Mouse (Mus musculus) natural killer cell, adult 2 months (primary cell): Measurements from ENCODE around the gene Psma2.
A peak's percentile ranks its signal among the peaks of the same experiment; 100 is the strongest.

ENCODE experiments used
- DNase-seq, 2 experiments: peaks; one replicate each; pipeline ENCODE4 v3.0.0; 2022; ENCODE audit warnings: low spot score in 2 of 2

Gene Psma2

DNA sequence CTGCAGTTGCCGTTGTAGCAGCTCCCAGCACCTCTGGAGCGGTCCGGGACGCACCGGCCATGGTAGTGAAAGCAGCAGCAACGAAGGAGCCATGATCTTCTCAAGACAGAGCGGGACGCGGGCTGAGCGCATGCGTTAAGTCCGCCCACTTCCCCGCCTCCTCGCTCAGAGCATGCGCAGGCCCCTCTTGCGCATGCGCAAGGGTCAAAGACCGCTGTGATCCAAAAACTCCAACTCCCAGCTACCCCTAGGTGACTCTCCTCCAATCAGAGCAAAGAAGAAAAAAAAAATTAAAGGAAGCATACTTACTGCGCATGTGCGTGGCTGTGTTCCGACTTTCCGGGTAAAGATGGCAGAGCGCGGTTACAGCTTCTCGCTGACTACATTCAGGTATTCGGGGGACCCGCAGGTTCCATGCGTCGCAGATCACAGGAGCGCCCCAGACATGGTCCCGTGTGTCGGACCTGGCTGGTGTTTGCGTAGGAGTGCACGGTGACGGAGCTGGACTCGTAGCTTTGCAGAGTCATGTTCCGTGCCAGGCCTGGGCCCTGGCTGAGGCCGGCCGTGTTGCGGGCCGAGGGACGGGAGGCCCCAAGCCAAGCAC lies at the start of gene Psma2, which contains the start of gene Mrpl32:
Gene Psma2, plus strand, starts transcription at position 315 of the 604 bp plus-strand sequence.
Gene Mrpl32, minus strand, starts transcription at position 240 of the 604 bp plus-strand sequence.
- peak; percentile 98 to 99 for DNase-seq

DNA sequence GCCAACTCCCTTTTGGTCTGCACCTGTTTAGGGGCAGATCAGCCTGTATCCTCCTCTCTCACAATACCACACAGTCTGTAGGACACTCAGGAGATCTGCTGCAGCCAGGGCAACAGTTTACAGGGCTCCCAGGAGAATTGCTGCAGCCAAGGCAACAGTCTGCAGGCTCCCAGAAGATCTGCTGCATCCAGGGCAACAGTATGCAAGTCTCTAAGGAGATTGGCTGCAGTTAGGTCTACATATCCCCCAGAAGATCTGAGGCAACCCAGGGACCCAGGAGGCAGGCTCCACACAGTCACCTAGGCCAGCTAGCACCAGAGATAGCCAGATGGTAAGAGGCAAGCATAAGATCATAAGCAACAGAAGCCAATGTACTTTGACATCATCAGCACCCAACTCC lies 38.9 kb upstream of the Psma2 start:
- no peak for DNase-seq

DNA sequence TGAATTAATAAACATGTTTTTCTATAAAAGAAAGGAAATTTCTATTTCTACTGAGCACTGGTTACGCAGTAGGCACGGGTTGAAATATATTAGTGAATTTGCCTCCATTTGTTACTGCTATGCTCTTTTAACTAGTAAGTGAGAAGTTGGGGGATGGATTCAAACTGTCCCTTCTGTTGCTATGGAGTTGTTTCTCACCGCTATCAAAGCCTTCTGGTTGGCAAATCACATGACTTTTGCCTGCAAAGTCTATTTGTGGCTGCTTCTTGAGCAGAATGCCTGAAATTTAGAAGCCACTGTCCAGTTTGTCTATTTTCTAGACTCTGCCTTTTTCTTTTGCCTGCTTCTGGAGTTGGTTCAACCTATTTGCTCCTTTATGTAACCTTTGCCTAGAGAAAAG lies 32.6 kb upstream of the Psma2 start:
- no peak for DNase-seq

DNA sequence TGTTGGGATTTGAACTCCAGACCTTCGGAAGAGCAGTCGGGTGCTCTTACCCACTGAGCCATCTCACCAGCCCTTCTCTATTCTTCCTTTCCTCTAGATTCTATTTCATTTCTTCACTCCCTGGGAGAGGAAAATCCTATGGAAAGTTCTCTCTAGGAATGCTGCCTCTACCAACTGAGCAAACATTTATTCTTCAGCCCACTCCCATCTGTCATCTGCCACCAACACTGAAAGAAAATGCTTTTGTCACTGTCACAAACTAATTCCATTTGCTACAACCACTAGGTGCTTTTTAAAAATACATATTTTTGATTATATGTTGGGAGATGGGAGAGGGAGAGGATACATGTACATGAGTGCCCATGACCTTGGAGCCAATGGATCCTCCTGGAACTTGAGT lies 10.3 kb upstream of the Psma2 start:
- DNase-seq = no peak

DNA sequence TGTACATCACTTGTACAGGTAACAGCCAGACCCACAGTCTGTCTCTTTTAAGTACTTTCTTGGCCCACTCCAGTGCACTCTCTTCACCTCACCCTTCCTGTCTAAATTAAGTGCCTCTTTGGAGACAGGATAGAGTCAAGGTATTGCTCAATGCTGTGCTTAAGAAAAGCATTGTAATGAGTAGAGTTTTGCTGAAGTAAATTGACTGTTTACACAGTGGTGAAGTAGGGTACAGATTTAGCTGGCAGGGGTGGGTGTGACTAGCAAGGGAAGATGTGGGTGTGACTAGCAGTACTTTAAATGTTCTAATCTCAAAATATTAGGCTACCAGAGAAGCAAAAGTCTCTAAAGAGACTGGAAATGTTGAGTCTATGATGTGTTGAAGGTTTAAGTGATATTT lies 5.4 kb upstream of the Psma2 start:
- no peak for DNase-seq

DNA sequence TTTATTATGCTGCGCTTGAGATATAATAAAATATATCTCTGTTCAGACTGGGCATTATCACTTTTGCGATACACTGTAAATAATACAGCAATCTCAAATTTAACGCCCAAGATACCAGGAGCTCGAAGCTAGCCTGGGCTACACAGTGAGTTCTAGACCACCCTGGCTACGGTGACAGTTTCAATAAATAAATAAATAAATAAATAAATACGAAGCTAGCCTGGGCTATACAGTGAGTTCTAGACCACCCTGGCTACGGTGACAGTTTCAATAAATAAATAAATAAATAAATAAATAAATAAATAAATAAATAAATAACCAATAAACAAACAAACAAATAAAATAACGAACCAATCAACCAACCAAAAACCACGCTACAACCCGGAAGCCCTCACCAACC lies 577 bp upstream of the Psma2 start:
- no peak for DNase-seq

DNA sequence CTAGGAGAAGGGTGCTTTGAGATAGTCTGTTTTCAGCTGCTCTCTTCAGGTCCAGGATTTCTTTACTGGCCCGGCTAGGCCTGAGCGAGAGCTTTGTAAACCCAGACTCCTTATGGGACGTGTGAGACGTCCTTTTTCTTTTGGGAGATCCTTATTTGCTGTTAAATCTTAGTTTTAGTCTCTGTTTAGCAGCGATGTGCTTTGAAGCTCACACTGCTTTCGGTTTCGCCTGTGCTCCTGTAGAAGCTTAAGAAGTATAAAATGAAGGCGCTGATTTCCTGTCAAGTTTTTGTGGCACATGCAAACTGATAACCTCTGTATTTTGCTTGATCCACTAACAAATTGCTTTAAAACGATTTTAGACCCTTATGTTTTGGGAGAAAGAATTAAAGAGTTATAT lies 513 bp downstream of the Psma2 start:
- DNase-seq = peak in 1 of 2 experiments; percentile 27

DNA sequence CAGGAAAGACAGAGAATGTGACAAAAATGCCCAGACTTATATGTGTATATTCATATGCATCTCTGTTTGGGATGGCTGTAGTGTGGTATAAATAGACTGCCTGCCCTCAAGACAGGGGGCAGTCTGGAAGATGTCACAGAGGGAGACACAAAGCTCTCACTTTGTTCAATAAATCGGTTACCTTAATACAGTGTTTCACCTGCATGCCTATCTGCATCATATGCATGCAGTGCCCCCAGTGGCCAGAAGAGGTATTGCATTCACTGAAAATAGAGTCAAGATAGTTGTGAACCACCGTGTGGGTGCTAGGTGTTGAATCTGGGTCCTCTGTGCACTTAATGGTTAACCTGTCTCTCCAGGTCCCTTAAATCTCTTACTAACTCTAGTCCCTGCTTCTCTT lies 5.7 kb downstream of the Psma2 start:
- peak; percentile 67 to 74 for DNase-seq

DNA sequence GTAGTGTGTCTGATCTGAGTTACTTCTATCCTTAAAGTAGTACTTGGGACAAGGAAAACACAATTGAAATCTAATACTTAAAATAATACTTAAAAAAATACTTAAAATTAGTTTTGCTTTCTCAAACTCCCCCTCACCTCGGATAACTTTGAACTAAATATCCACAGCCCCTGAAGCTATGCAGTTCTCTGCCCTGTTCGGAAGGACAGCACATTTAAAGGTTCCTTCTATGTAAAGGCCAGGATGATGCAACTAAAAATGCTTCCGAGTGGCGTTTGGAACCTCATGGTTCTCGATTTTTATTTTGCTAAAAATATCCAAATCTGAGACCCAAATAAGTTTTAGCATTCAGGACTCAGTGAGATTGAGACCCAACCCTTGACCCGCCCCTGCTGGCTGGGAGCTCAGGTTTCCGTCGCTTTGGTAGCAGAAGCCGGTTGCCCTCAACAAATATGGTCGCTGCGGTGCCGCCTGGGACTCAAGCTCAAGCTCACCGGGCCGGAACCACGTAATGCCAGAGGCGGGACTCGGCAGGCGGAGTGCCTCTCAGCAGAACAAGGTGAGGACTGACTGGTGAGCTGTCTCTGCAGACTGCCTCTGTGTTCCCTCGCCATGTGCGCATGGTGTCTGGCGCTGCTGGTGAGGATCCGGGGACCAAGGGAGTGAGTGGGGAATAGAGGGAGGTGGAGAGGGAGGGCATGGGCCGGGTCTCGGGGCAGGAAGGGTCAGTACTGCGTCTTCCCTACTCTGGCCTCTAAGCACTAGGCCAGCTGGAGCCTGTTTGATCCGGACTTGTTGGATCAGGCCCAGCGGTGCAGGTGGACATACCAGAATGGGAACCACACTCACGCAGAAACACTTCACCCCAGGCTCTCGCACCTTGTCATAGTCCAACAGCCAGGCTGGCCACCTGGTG lies 16.9 kb downstream of the Psma2 start, which contains the start of gene AW209491:
Gene AW209491, plus strand, starts transcription at position 429 of the 916 bp plus-strand sequence.
- DNase-seq = peak; percentile 88

DNA sequence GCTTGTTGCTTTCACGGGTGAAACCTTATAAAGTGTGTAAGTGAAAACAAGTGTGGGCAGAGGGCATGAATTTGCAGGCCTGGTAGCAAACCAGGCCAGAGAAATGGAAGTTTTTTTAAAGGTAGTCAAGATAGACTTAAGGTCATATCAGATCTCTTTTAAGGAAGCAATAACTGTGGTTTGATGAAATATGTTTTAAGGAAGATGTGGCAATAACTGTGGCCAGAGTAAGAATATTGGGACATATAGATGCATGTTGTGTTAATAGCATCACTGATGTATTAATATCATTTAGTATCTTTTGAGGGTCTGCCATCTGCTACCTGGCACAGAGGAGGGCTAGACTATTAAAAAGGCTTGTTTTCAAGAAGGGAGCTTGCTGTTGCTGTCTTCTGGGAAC lies 27.0 kb downstream of the Psma2 start:
- no peak for DNase-seq

DNA sequence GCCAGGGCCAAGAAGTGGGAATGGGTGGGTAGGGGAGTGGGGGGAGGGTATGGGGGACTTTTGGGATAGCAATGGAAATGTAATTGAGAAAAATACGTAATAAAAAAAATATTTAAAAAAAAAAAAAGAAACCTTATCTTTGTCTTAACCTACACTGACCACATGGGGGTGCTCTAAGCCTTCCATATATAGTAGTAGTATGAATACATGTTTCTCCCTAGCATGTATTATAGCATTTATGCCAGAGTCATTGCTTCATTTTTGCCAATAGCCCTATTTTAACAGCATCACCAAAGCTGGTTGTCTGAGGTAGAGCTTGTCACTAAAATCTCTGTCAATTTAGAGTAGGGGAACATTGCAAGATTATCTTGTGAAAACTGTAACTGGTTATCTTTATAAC lies 36.3 kb downstream of the Psma2 start:
- no peak for DNase-seq

DNA sequence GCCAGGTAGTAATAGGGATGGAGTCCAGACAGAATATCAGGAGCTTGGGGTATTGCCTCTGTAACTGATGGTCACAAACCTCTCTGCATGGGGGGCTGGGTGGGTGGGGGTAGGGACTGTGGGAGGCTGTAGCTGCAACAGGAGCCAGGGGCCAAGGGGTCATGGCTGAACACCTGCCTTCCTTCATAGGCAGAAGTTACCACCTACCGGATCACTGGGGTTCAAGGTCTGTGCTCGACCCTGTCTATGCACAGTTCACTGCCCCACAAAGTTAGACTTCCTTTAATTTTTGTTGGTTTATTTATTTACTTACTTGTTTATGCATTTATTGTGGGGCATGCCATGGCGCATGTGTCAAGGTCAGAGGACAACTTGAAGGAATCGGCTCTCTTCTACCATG lies 54.1 kb downstream of the Psma2 start:
- DNase-seq = no peak

DNA sequence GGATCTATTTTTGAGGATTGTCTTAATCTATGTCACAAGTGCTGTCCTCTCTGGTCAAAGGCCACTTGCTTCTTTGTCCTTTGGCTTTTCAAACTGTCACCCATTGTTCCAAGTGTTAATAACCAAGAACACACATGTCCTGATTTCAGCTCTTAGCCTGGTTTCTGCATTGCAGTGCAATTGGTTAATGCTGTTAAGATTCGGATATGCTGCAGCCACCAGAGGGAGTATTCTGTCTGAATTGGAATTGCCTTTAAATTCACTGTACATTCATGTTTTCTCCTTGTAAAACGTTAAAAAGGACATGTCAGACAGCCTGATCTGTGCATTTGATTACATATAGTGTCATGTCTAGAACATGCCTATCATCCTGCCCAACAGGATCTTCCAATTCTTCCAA lies 57.3 kb downstream of the Psma2 start:
- no peak for DNase-seq

DNA sequence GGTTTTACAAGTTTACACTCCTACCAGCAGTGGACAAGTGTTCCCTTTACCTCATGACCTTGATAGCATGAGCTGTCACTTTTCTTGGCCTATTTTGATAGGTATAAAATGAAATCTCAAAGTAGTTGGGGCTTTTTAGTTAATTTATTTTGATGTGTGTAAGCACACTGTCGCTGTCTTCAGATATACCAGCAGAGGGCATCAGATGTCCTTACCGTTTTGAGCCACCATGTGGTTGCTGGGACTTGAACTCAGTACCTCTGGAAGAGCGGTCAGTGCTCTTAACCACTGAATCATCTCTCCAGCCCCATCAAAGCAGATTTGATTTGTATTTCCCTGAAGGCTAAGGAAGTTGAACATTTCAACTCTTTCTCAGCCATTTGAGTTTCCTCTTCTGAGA lies 75.9 kb downstream of the Psma2 start:
- no peak for DNase-seq

DNA sequence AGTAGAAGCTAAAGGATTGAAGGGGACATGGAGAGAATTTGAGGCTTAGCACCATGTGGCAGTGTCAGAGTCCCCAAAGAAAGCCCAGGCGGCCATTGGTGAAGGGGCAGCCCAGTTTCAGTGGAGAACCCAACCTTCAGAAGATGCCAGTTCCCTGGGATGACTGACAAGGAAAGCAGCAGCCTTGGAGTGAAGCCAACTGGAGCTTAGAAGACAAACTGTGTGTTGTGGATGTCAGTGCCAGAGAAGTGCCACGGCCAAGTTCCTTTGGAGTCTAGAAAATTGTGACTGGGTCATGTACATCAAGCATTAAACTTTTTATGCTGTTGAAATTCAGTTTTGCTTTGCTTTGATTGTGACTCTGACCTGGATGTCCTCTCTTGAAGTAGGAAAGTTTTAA lies 103.8 kb downstream of the Psma2 start:
- DNase-seq = no peak

DNA sequence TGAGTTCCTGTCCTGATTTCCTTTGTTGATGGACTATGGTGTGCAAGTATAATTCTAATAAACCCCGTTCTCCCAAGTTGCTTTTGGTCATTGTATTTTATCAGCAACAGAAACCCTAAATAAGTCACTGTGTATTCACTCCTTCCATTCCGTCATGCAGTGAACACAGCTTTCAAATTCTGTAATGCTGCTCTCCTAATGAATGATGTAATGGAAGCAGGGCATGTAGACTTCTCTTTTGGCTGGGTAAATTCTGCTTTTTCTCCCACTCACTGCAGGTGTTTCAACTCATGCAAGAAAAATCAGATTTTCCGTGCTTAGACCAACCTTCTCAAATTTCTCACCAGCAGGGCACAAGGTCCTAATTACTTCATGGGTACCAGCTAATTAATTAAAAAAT lies 104.7 kb downstream of the Psma2 start:
- DNase-seq = no peak
